Mouse (Mus musculus) MEL-GATA-1-ER (cell line): ENCODE measurements around the gene Rgs6.

Experiments used
- DNase-seq: peaks from one replicate; pipeline ENCODE4 v3.0.0-alpha.2; 2012; ENCODE audit warnings: low read depth; ENCODE audit errors: extremely low read depth

The Rgs6 gene

DNA sequence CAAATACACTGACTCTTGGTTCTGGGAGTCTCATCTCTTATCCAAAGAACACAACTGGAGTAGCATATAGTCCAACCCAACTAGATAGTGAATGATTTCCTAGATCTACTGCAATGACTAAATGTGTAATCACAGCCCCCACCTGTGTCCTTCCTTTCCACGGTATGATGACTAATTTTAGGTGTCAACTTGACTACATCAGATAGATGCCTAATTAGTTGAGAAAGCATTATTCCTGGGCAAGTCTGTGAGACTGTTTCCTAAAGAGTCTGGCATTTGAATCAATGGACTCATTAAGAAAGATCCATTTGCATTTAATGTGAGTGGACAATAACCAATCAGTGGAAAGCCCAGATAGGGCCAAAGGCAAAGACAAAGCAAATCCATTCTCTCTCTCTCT, 591.8 kb downstream of the Rgs6 start:
- DNase-seq = no peak

DNA sequence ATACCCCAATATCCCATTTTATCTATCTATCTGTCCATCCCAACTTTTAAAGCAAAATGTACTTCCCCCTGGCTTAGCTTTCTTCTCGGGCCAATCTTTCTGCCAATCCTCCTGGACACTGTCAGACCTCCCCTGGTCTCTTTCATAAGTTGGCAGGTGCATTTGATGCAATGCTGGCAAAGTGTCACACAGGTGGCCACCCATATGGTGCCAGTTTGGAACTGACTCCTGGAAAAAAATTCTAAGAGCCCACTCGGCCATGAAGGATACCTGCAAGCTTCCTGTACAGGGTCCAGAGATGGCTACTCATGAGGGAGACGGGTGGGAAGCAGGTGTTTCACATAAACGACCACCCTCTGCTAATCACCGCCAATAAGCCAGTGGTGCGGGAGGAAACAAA, 592.5 kb downstream of the Rgs6 start:
- no peak for DNase-seq

- DNase-seq = no peak
Observed at GRCm38 (mm10) chr12:83201674-83202073, 613.6 kb downstream of the Rgs6 start.

DNA sequence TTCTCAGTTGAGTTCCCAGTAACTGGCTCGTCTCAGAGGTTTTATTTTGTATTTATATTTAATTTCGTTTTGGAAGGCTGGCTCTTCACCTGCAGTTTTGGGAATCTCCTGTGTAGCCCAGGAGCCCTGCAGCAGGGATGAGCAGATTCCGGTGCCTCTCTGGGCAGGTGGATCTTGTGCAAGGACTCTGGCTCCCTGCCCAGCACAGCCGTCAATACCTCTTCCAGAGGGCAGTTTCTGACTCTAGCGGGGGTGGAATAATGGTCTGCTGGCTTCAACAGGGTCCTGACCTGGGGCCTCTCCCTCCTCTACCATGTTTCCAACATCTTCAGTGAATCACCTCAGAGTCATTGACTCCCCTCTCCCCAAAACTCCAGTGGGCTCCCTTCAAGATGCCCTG, 616.3 kb downstream of the Rgs6 start:
- DNase-seq = no peak

- no peak for DNase-seq
Observed at GRCm38 (mm10) chr12:83206866-83207265, 618.8 kb downstream of the Rgs6 start.

GRCm38 (mm10) chr12:83207481-83207880, 619.4 kb downstream of the Rgs6 start:
- no peak for DNase-seq

DNA sequence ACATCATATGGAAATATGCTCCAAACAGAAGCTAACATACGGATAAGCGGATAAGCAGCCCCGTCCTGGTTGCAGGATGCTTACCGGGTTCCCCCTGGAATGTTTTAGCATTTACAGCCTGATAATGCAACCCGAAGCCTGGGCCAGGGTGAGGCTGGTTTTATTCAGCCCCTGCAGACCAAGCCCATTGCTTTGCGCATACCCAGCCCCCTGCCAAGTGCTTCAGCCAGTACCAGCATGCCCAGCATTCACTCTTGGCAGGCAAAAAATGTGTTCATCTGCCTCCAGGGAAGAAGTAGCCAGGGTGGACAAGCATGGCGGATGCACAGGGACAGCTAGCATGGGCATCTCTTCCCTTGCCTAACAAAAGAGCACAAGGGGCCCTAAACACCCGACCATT, 619.9 kb downstream of the Rgs6 start:
- no peak for DNase-seq

GRCm38 (mm10) chr12:83208841-83209240, 620.7 kb downstream of the Rgs6 start:
- no peak for DNase-seq

- no peak for DNase-seq
Observed at GRCm38 (mm10) chr12:83209461-83209860, 621.4 kb downstream of the Rgs6 start.

DNA sequence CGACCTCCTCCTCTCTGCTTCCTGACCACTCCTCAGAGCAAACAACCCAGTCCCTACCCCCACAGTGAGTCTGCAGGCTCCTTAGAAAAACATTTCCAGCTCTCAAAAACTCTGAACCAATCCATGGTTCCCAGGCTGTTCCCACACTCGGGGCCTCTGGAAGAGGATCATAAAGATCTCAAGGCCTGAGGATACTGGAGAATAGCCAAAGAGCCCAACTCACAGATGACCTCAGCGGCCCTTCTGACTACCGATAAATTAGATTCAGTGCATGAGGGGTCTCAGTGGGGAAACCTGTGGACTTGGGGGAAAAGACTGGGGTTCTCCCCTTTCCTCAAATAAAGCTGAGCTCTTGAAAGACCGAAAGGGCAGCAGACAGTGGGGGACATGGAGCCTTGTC, 622.2 kb downstream of the Rgs6 start:
- no peak for DNase-seq

- DNase-seq = no peak
Observed at GRCm38 (mm10) chr12:83210735-83211134, 622.6 kb downstream of the Rgs6 start.

GRCm38 (mm10) chr12:83211146-83211822, 623.2 kb downstream of the Rgs6 start:
- no peak for DNase-seq
